Mouse (Mus musculus) kidney, adult 2 months (tissue): ENCODE data around the gene Rnft2. TPM values are rescaled to one million over a fixed set of nuclear protein-coding genes. Genes with fewer than 3 reads are reported as not detected.

ENCODE experiments used
- DNase-seq: peaks from one replicate; pipeline ENCODE4 v3.0.0; 2021
- H3K27ac ChIP-seq: fragments of 200-500 bp; 2 replicates; pipeline ENCODE4 v1.5.1; 2012; ENCODE audit warnings: low read depth, low read length, control low read depth, inconsistent platforms; ENCODE audit not compliant: insufficient read depth
- H3K27me3 ChIP-seq: fragments of 200-500 bp; replicated peaks from 2 replicates; pipeline ENCODE4 v1.6.1; 2012; ENCODE audit warnings: mild to moderate bottlenecking, moderate library complexity, low read length, inconsistent platforms; ENCODE audit not compliant: control insufficient read depth, insufficient read depth
- H3K36me3 ChIP-seq: fragments of 200-500 bp; 2 replicates; pipeline ENCODE4 v1.6.1; 2012; ENCODE audit warnings: mild to moderate bottlenecking, moderate library complexity, low read length, inconsistent platforms; ENCODE audit not compliant: control insufficient read depth, insufficient read depth
- H3K4me1 ChIP-seq: fragments of 200-500 bp; 2 replicates; pipeline ENCODE4 v1.6.1; 2011; ENCODE audit warnings: low read length; ENCODE audit not compliant: control insufficient read depth, insufficient read depth
- H3K4me3 ChIP-seq: fragments of 200-500 bp; 2 replicates; pipeline ENCODE4 v1.5.1; 2011; ENCODE audit warnings: mild to moderate bottlenecking, low read depth, low read length, control low read depth; ENCODE audit not compliant: insufficient read depth
- CTCF ChIP-seq: fragments of 200-500 bp; conservative IDR thresholded peaks from 2 replicates; pipeline ENCODE4 v1.5.1; 2011; ENCODE audit warnings: low read depth, mild to moderate bottlenecking, control low read depth, low read length, moderate library complexity, mixed read lengths; ENCODE audit not compliant: insufficient read depth, insufficient read length
- POLR2A ChIP-seq: fragments of 200-500 bp; IDR thresholded peaks from one replicate; pipeline ENCODE4 v1.6.1; 2011; ENCODE audit warnings: low read depth, low read length, control low read depth
- WGBS: fragments of 180-500 bp; shearing (Covaris S2); methylation state at CpG from one replicate; pipeline ENCODE4 v1.1.7; 2018; 5-methylcytosine and 5-hydroxymethylcytosine counted together
- polyA plus RNA-seq: library from polyadenylated mRNA; depleted of rRNA; stranded (reverse); fragments of >200 nt; gene quantifications from 2 replicates; pipeline ENCODE4 v1.2.3, GENCODE M21; 2012

The Rnft2 gene
- polyA plus RNA-seq, 1 experiment = 1.8 TPM

GRCm38 (mm10) chr5:118165462-118165861 lies 79.5 kb downstream of the Rnft2 start:
- Histone ChIP-seq H3K27ac (no peak overlapping the region), H3K27me3 (peaks cover 5% of the 10 kb centered on the region), H3K4me1 (no peaks in the 10 kb centered on the region), H3K4me3 (no peak overlapping the region), H3K36me3 (no peaks in the 10 kb centered on the region)
- no peak for TF ChIP-seq POLR2A
- DNase-seq = no peak

- Histone ChIP-seq H3K4me3 (no peak within 1 kb of the TSS), H3K4me1 (no peaks in the 10 kb centered on the region), H3K27me3 (peaks cover 2% of the 10 kb centered on the region; the same call in 1 of the 2 replicates), H3K36me3 (no peaks in the 10 kb centered on the region), H3K27ac (no peak within 1 kb of the TSS)
- WGBS = 68% methylated on average over 12 of the region's 12 CpGs
- TF ChIP-seq POLR2A = no peak
- TF ChIP-seq CTCF = no peak
- no peak for DNase-seq
Measured at GRCm38 (mm10) chr5:118164581-118164980, 80.3 kb downstream of the Rnft2 start, which contains the start of gene Hrk. Gene Hrk, plus strand, starts transcription at chr5:118164648.

GRCm38 (mm10) chr5:118160691-118161090 lies 84.2 kb downstream of the Rnft2 start:
- H3K36me3 ChIP-seq = no peaks in the 10 kb centered on the region
- H3K4me1 ChIP-seq = no peaks in the 10 kb centered on the region
- TF ChIP-seq CTCF = no peak
- TF ChIP-seq POLR2A = no peak
- DNase-seq = no peak
- H3K27ac ChIP-seq = no peak overlapping the region
- no peaks in the 10 kb centered on the region for H3K27me3 ChIP-seq
- no peak overlapping the region for H3K4me3 ChIP-seq
- 27% methylated on average over 4 of the region's 4 CpGs for WGBS

- Histone ChIP-seq H3K27ac (no peak overlapping the region), H3K36me3 (no peaks in the 10 kb centered on the region), H3K27me3 (no peaks in the 10 kb centered on the region), H3K4me3 (no peak overlapping the region), H3K4me1 (no peaks in the 10 kb centered on the region)
- DNase-seq = no peak
- no peak for TF ChIP-seq POLR2A
- 45% methylated on average over 4 of the region's 4 CpGs for WGBS
Measured at GRCm38 (mm10) chr5:118156976-118157375, 87.9 kb downstream of the Rnft2 start.

GRCm38 (mm10) chr5:118155565-118155947 lies 89.4 kb downstream of the Rnft2 start:
- H3K36me3 ChIP-seq = no peaks in the 10 kb centered on the region
- peak overlapping the region; percentile 73 for H3K4me3 ChIP-seq
- H3K27ac ChIP-seq = no peak overlapping the region
- 21% methylated on average over 9 of the region's 9 CpGs for WGBS
- no peak for TF ChIP-seq CTCF
- no peak for TF ChIP-seq POLR2A
- no peak for DNase-seq
- H3K4me1 ChIP-seq = no peaks in the 10 kb centered on the region
- no peaks in the 10 kb centered on the region for H3K27me3 ChIP-seq

- peak; percentile 92 for DNase-seq
- Histone ChIP-seq H3K4me1 (no peaks in the 10 kb centered on the region), H3K27me3 (no peaks in the 10 kb centered on the region), H3K4me3 (peak within 1 kb of the TSS; percentile 73), H3K36me3 (no peaks in the 10 kb centered on the region), H3K27ac (peak within 1 kb of the TSS; percentile 9; the same call in 1 of the 2 replicates)
- under 1% methylated on average over 67 of the region's 67 CpGs for WGBS
- no peak for TF ChIP-seq CTCF
- TF ChIP-seq POLR2A = peak; percentile 38
Measured at GRCm38 (mm10) chr5:118154839-118155564, 89.9 kb downstream of the Rnft2 start, which contains the start of gene Fbxw8. Gene Fbxw8, minus strand, starts transcription at chr5:118155464.

- TF ChIP-seq POLR2A (no peak), CTCF (no peak)
- no peak overlapping the region for H3K4me3 ChIP-seq
- 63% methylated on average over 3 of the region's 3 CpGs for WGBS
- no peak for DNase-seq
- H3K27me3 ChIP-seq = no peaks in the 10 kb centered on the region
- no peak overlapping the region for H3K27ac ChIP-seq
- H3K36me3 ChIP-seq = no peaks in the 10 kb centered on the region
- H3K4me1 ChIP-seq = peaks cover 6% of the 10 kb centered on the region
Measured at GRCm38 (mm10) chr5:118149711-118150110, 95.2 kb downstream of the Rnft2 start.

GRCm38 (mm10) chr5:118147264-118147663 lies 97.7 kb downstream of the Rnft2 start:
- H3K4me1 ChIP-seq = peaks cover 24% of the 10 kb centered on the region
- H3K4me3 ChIP-seq = no peak overlapping the region
- H3K36me3 ChIP-seq = no peaks in the 10 kb centered on the region
- DNase-seq = no peak
- 57% methylated on average over 10 of the region's 10 CpGs for WGBS
- no peak overlapping the region for H3K27ac ChIP-seq
- no peak for TF ChIP-seq CTCF
- no peak for TF ChIP-seq POLR2A
- no peaks in the 10 kb centered on the region for H3K27me3 ChIP-seq
